Mouse (Mus musculus) neural tube, embryonic 13.5 days (tissue): Measurements from ENCODE around the gene Dlgap1. TPM values are rescaled to one million over a fixed set of nuclear protein-coding genes. Genes with fewer than 3 reads are reported as not detected.

ENCODE experiments used
- ATAC-seq: fragments of 200-750 bp; cut with Nextera tagmentation; 2 replicates; pipeline ENCODE4 v1.8.0; 2017; ENCODE audit warnings: low read depth, mild to moderate bottlenecking, moderate TSS enrichment, moderate library complexity
- H3K27ac ChIP-seq: fragments of 300-500 bp; sonication (generic); replicated peaks from 2 replicates; pipeline ENCODE4 v1.5.1; 2015; ENCODE audit warnings: moderate library complexity, mild to moderate bottlenecking, inconsistent platforms
- H3K27me3 ChIP-seq: fragments of 300-500 bp; sonication (generic); 2 replicates; pipeline ENCODE4 v1.6.1; 2015; ENCODE audit warnings: mild to moderate bottlenecking, inconsistent platforms
- H3K36me3 ChIP-seq: fragments of 300-500 bp; sonication (generic); 2 replicates; pipeline ENCODE4 v1.6.1; 2015; ENCODE audit warnings: mild to moderate bottlenecking, inconsistent platforms
- H3K4me1 ChIP-seq: fragments of 300-500 bp; sonication (generic); replicated peaks from 2 replicates; pipeline ENCODE4 v1.6.1; 2015; ENCODE audit warnings: inconsistent platforms
- H3K4me2 ChIP-seq: fragments of 300-500 bp; sonication (generic); 2 replicates; pipeline ENCODE4 v1.6.1; 2015; ENCODE audit warnings: inconsistent platforms, mild to moderate bottlenecking, moderate library complexity
- H3K4me3 ChIP-seq: fragments of 300-500 bp; sonication (generic); 2 replicates; pipeline ENCODE4 v1.5.1; 2015; ENCODE audit warnings: mild to moderate bottlenecking, inconsistent platforms
- H3K9ac ChIP-seq: fragments of 300-500 bp; sonication (generic); 2 replicates; pipeline ENCODE4 v1.6.1; 2015; ENCODE audit warnings: moderate library complexity, mild to moderate bottlenecking, inconsistent platforms
- H3K9me3 ChIP-seq: fragments of 300-500 bp; sonication (generic); 2 replicates; pipeline ENCODE4 v1.6.1; 2016; ENCODE audit warnings: inconsistent platforms
- WGBS: fragments of 180-500 bp; shearing (Covaris S2); methylation state at CpG from one replicate; pipeline ENCODE4 v1.1.7; 2015; 5-methylcytosine and 5-hydroxymethylcytosine counted together
- polyA plus RNA-seq: library from polyadenylated mRNA; unstranded; fragments of >200 nt; fragmentation: Nextera tagmentation; extraction: Ambion mirVana; gene quantifications from 2 replicates; pipeline ENCODE4 v1.2.1, GENCODE M21; 2015

Gene Dlgap1
- polyA plus RNA-seq, 1 experiment from 2014 or later: 19.2 TPM

GRCm38 (mm10) chr17:70626396-70626795 lies 657.5 kb downstream of the Dlgap1 start:
- 91% methylated on average over 9 of the region's 9 CpGs for WGBS

GRCm38 (mm10) chr17:70626925-70627324 lies 658.1 kb downstream of the Dlgap1 start:
- 74% methylated on average over 6 of the region's 6 CpGs for WGBS
- Histone ChIP-seq H3K27me3 (no peaks in the 10 kb centered on the region), H3K36me3 (no peaks in the 10 kb centered on the region), H3K4me3 (no peak overlapping the region), H3K9me3 (no peaks in the 10 kb centered on the region), H3K27ac (no peak overlapping the region), H3K9ac (no peak overlapping the region), H3K4me2 (no peak overlapping the region), H3K4me1 (peaks cover 8% of the 10 kb centered on the region)
- no peak for ATAC-seq

More at GRCm38 (mm10) chr17:70626396-70626795, 657.5 kb downstream of the Dlgap1 start:
- Histone ChIP-seq H3K4me2 (no peak overlapping the region), H3K36me3 (no peaks in the 10 kb centered on the region), H3K4me3 (no peak overlapping the region), H3K9ac (no peak overlapping the region), H3K4me1 (peaks cover 8% of the 10 kb centered on the region), H3K9me3 (no peaks in the 10 kb centered on the region), H3K27me3 (no peaks in the 10 kb centered on the region), H3K27ac (no peak overlapping the region)
- no peak for ATAC-seq

GRCm38 (mm10) chr17:70629653-70630378 lies 660.9 kb downstream of the Dlgap1 start:
- Histone ChIP-seq H3K4me3 (no peak overlapping the region), H3K27me3 (no peaks in the 10 kb centered on the region), H3K4me1 (peaks cover 12% of the 10 kb centered on the region), H3K4me2 (no peak overlapping the region), H3K9ac (no peak overlapping the region), H3K9me3 (no peaks in the 10 kb centered on the region), H3K27ac (no peak overlapping the region), H3K36me3 (no peaks in the 10 kb centered on the region)
- ATAC-seq: no peak
- 51% methylated on average over 6 of the region's 6 CpGs for WGBS

- H3K4me1 ChIP-seq: peaks cover 12% of the 10 kb centered on the region
- H3K27ac ChIP-seq: peak overlapping the region; percentile 62
- H3K27me3 ChIP-seq: no peaks in the 10 kb centered on the region
- ATAC-seq: peak; percentile 93
- H3K36me3 ChIP-seq: no peaks in the 10 kb centered on the region
- no peak overlapping the region for H3K4me3 ChIP-seq
- no peak overlapping the region for H3K9ac ChIP-seq
- H3K9me3 ChIP-seq: no peaks in the 10 kb centered on the region
- peak overlapping the region; percentile 18; the same call in 1 of the 2 replicates for H3K4me2 ChIP-seq
- 21% methylated on average over 9 of the region's 9 CpGs for WGBS
These were observed 664.5 kb downstream of the Dlgap1 start for GRCm38 (mm10) chr17:70633181-70633944.

- no peak for ATAC-seq
- Histone ChIP-seq H3K4me3 (no peak overlapping the region), H3K9me3 (peaks cover 4% of the 10 kb centered on the region; the same call in 1 of the 2 replicates), H3K27me3 (no peaks in the 10 kb centered on the region), H3K36me3 (no peaks in the 10 kb centered on the region), H3K9ac (no peak overlapping the region), H3K4me1 (no peaks in the 10 kb centered on the region), H3K27ac (no peak overlapping the region), H3K4me2 (no peak overlapping the region)
- WGBS: 81% methylated on average over 1 of the region's 1 CpGs
These were observed 674.3 kb downstream of the Dlgap1 start for GRCm38 (mm10) chr17:70643211-70643610.

- 38% methylated on average over 4 of the region's 4 CpGs for WGBS
- ATAC-seq: no peak
- H3K36me3 ChIP-seq: no peaks in the 10 kb centered on the region
These were observed 677.8 kb downstream of the Dlgap1 start for GRCm38 (mm10) chr17:70646641-70647040.

GRCm38 (mm10) chr17:70661382-70661781 lies 692.5 kb downstream of the Dlgap1 start:
- no peak overlapping the region for H3K4me2 ChIP-seq
- H3K36me3 ChIP-seq: no peaks in the 10 kb centered on the region
- H3K9me3 ChIP-seq: no peaks in the 10 kb centered on the region
- no peak overlapping the region for H3K27ac ChIP-seq
- no peak for ATAC-seq
- WGBS: 86% methylated on average over 3 of the region's 3 CpGs
- H3K4me1 ChIP-seq: no peaks in the 10 kb centered on the region
- H3K9ac ChIP-seq: no peak overlapping the region
- no peaks in the 10 kb centered on the region for H3K27me3 ChIP-seq
- H3K4me3 ChIP-seq: no peak overlapping the region

More at GRCm38 (mm10) chr17:70646641-70647040, 677.8 kb downstream of the Dlgap1 start:
- Histone ChIP-seq H3K27me3 (no peaks in the 10 kb centered on the region), H3K9me3 (peaks cover 9% of the 10 kb centered on the region; the same call in 1 of the 2 replicates), H3K9ac (no peak overlapping the region), H3K27ac (no peak overlapping the region), H3K4me3 (no peak overlapping the region), H3K4me1 (no peaks in the 10 kb centered on the region), H3K4me2 (no peak overlapping the region)

GRCm38 (mm10) chr17:70663992-70664391 lies 695.1 kb downstream of the Dlgap1 start:
- H3K4me2 ChIP-seq: no peak overlapping the region

GRCm38 (mm10) chr17:70664484-70665040 lies 695.7 kb downstream of the Dlgap1 start:
- no peaks in the 10 kb centered on the region for H3K9me3 ChIP-seq
- no peaks in the 10 kb centered on the region for H3K4me1 ChIP-seq
- H3K4me3 ChIP-seq: no peak overlapping the region
- no peak overlapping the region for H3K9ac ChIP-seq
- H3K36me3 ChIP-seq: no peaks in the 10 kb centered on the region
- H3K4me2 ChIP-seq: no peak overlapping the region
- no peaks in the 10 kb centered on the region for H3K27me3 ChIP-seq
- no peak for ATAC-seq
- no peak overlapping the region for H3K27ac ChIP-seq

More at GRCm38 (mm10) chr17:70663992-70664391, 695.1 kb downstream of the Dlgap1 start:
- ATAC-seq: no peak
- H3K27ac ChIP-seq: no peak overlapping the region
- no peaks in the 10 kb centered on the region for H3K27me3 ChIP-seq
- no peaks in the 10 kb centered on the region for H3K36me3 ChIP-seq
- 86% methylated on average over 6 of the region's 6 CpGs for WGBS
- H3K9ac ChIP-seq: no peak overlapping the region
- H3K9me3 ChIP-seq: no peaks in the 10 kb centered on the region
- no peaks in the 10 kb centered on the region for H3K4me1 ChIP-seq
- H3K4me3 ChIP-seq: no peak overlapping the region

GRCm38 (mm10) chr17:70673985-70674384 lies 705.1 kb downstream of the Dlgap1 start:
- H3K4me2 ChIP-seq: no peak overlapping the region
- 91% methylated on average over 13 of the region's 13 CpGs for WGBS
- no peaks in the 10 kb centered on the region for H3K27me3 ChIP-seq
- no peaks in the 10 kb centered on the region for H3K9me3 ChIP-seq
- no peak overlapping the region for H3K9ac ChIP-seq
- H3K27ac ChIP-seq: no peak overlapping the region
- no peaks in the 10 kb centered on the region for H3K4me1 ChIP-seq
- no peak for ATAC-seq
- no peaks in the 10 kb centered on the region for H3K36me3 ChIP-seq
- no peak overlapping the region for H3K4me3 ChIP-seq

GRCm38 (mm10) chr17:70676522-70676921 lies 707.6 kb downstream of the Dlgap1 start:
- Histone ChIP-seq H3K36me3 (no peaks in the 10 kb centered on the region), H3K27me3 (no peaks in the 10 kb centered on the region), H3K4me3 (no peak overlapping the region), H3K27ac (no peak overlapping the region), H3K9ac (no peak overlapping the region), H3K4me2 (no peak overlapping the region), H3K9me3 (no peaks in the 10 kb centered on the region), H3K4me1 (no peaks in the 10 kb centered on the region)
- 49% methylated on average over 2 of the region's 2 CpGs for WGBS
- no peak for ATAC-seq

GRCm38 (mm10) chr17:70683561-70684167 lies 714.8 kb downstream of the Dlgap1 start:
- no peak overlapping the region for H3K4me2 ChIP-seq
- no peak overlapping the region for H3K9ac ChIP-seq
- no peaks in the 10 kb centered on the region for H3K36me3 ChIP-seq
- no peaks in the 10 kb centered on the region for H3K9me3 ChIP-seq
- no peak overlapping the region for H3K4me3 ChIP-seq
- peak; percentile 74 for ATAC-seq
- 16% methylated on average over 15 of the region's 15 CpGs for WGBS
- no peak overlapping the region for H3K27ac ChIP-seq
- H3K4me1 ChIP-seq: no peaks in the 10 kb centered on the region
- H3K27me3 ChIP-seq: no peaks in the 10 kb centered on the region
